8 mouse cellular contexts compared by ENCODE assay signal in the genomic region with DNA sequence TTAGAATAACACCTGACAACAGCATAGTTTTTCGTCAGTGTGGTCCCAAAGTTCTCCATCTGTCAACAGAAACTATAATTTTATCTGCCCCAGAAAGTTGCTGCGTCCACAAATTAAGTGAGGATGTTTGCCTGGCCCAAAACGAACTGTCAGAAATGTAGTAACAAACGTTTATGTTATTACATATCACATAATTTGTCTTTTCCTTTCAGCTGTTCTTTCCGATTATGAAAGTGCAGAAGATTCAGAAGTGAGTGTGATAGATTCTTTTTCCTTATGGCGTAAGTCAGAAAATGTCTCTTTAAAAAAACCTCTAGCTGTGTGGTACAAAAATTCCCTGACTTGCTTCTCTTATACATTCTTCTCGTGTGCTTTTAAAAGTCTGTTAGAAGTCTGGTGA. TPM values are rescaled to one million over a fixed set of nuclear protein-coding genes. Genes with fewer than 3 reads are reported as not detected.
DNase-seq lines count a peak whose midpoint lies in the region; ATAC-seq and TF ChIP-seq lines count a peak whose summit lies in the region.

No protein-coding gene starts in this region.

- H3K9ac ChIP-seq in embryonic facial prominence, embryonic 13.5 days: peak overlapping the region; percentile 95
- H3K9ac ChIP-seq in intestine, embryonic 16.5 days (ENCODE audit: low read depth, low read length): peak overlapping the region; percentile 97; the same call in 1 of the 2 replicates
- H3K9ac ChIP-seq in neural tube, embryonic 12.5 days: peak overlapping the region; percentile 97; the same call in 1 of the 2 replicates

- H3K4me1 ChIP-seq in embryonic facial prominence, embryonic 13.5 days: peaks cover 17% of the 10 kb centered on the region
- peaks cover 9% of the 10 kb centered on the region for H3K4me1 ChIP-seq in intestine, embryonic 16.5 days (ENCODE audit: control insufficient read depth, insufficient read depth, low read length)
- H3K4me1 ChIP-seq in neural tube, embryonic 12.5 days: peaks cover 16% of the 10 kb centered on the region

- no peaks in the 10 kb centered on the region for H3K9me3 ChIP-seq in embryonic facial prominence, embryonic 13.5 days
- H3K9me3 ChIP-seq in intestine, embryonic 16.5 days (ENCODE audit: control insufficient read depth, low read length): no peaks in the 10 kb centered on the region
- no peaks in the 10 kb centered on the region for H3K9me3 ChIP-seq in neural tube, embryonic 12.5 days

- H3K27me3 ChIP-seq in embryonic facial prominence, embryonic 13.5 days: no peaks in the 10 kb centered on the region
- H3K27me3 ChIP-seq in intestine, embryonic 16.5 days (replicated peaks; ENCODE audit: control insufficient read depth, insufficient read depth, low read length): no peaks in the 10 kb centered on the region
- H3K27me3 ChIP-seq in neural tube, embryonic 12.5 days (replicated peaks): no peaks in the 10 kb centered on the region

- 62% methylated on average over 7 of the region's 7 CpGs for WGBS in embryonic facial prominence, embryonic 13.5 days
- WGBS in intestine, embryonic 16.5 days: 59% methylated on average over 7 of the region's 7 CpGs
- 77% methylated on average over 7 of the region's 7 CpGs for WGBS in neural tube, embryonic 12.5 days

- no peak for DNase-seq in left cerebral cortex, adult 2 months (ENCODE audit: extremely low spot score in 1 of 2, low spot score in 2 of 2)
- DNase-seq in left cerebral cortex, adult 8-10 months (ENCODE audit: low spot score in 2 of 2): no peak
- DNase-seq in left cerebral cortex, postnatal 4 days: no peak
- no peak for DNase-seq in spleen, postnatal 14 days (ENCODE audit: low spot score in 2 of 2)
- DNase-seq in cerebellum, adult 9-11 months: no peak

- peak overlapping the region; percentile 91 for H3K27ac ChIP-seq in left cerebral cortex, adult 2 months
- peak overlapping the region; percentile 99 for H3K27ac ChIP-seq in embryonic facial prominence, embryonic 13.5 days
- H3K27ac ChIP-seq in intestine, embryonic 16.5 days (ENCODE audit: low read length): no peak overlapping the region
- H3K27ac ChIP-seq in neural tube, embryonic 12.5 days: 0 out of 2 replicates have a peak overlapping the region, but pooled peaks have one; percentile 94

- intact Hi-C loops in left cerebral cortex, adult 2 months (cut with DNase I): no loop called here
- intact Hi-C loops in left cerebral cortex, postnatal 4 days (cut with DNase I): no loop called here

- H3K4me3 ChIP-seq in left cerebral cortex, adult 2 months: peak overlapping the region; percentile 74
- H3K4me3 ChIP-seq in embryonic facial prominence, embryonic 13.5 days: peak overlapping the region; percentile 88
- H3K4me3 ChIP-seq in intestine, embryonic 16.5 days (ENCODE audit: low read length): peak overlapping the region; percentile 87
- peak overlapping the region; percentile 94 for H3K4me3 ChIP-seq in neural tube, embryonic 12.5 days

- TF ChIP-seq CTCF in left cerebral cortex, adult 2 months (IDR thresholded peaks at IDR 0.05): no peak

- H3K4me2 ChIP-seq in embryonic facial prominence, embryonic 13.5 days: peak overlapping the region; percentile 75
- peak overlapping the region; percentile 90 for H3K4me2 ChIP-seq in intestine, embryonic 16.5 days (ENCODE audit: low read depth, low read length)
- peak overlapping the region; percentile 79 for H3K4me2 ChIP-seq in neural tube, embryonic 12.5 days (replicated peaks)

- peaks cover 62% of the 10 kb centered on the region for H3K36me3 ChIP-seq in embryonic facial prominence, embryonic 13.5 days
- 0 out of 2 replicates have a peak, but pooled peaks cover 4% of the 10 kb centered on the region for H3K36me3 ChIP-seq in intestine, embryonic 16.5 days (ENCODE audit: control insufficient read depth, insufficient read depth, low read length)
- H3K36me3 ChIP-seq in neural tube, embryonic 12.5 days: peaks cover 60% of the 10 kb centered on the region

- ATAC-seq in embryonic facial prominence, embryonic 13.5 days (ENCODE audit: insufficient number of reproducible peaks, insufficient read depth, low FRiP score, low TSS enrichment, low read depth): no peak
- ATAC-seq in intestine, embryonic 16.5 days: no peak
- no peak for ATAC-seq in neural tube, embryonic 12.5 days (ENCODE audit: low FRiP score, low read depth)

RNA-seq across cellular contexts. Expression of a gene that starts 6.0 kb away (rescaled TPM):
- 10 to 100 TPM; 53.0 to 57.6 TPM for total RNA-seq in left cerebral cortex, adult 2 months (2021)
- total RNA-seq in left cerebral cortex, adult 8-10 months (2022): 10 to 100 TPM; 53.6 to 57.8 (median 54.1) TPM
- polyA plus RNA-seq in embryonic facial prominence, embryonic 13.5 days (2015; fragmentation: Nextera tagmentation; extraction: Ambion mirVana): 39.0 and 40.3 TPM in 2 replicates
- 23.1 and 24.3 TPM in 2 replicates for polyA plus RNA-seq in intestine, embryonic 16.5 days (2015; fragmentation: Nextera tagmentation; extraction: Ambion mirVana)
- polyA plus RNA-seq in neural tube, embryonic 12.5 days (2016; fragmentation: Nextera tagmentation; extraction: Ambion mirVana): 65.1 and 68.5 TPM in 2 replicates
- total RNA-seq in left cerebral cortex, postnatal 4 days (2021): 10 to 100 TPM; 61.0 to 67.1 TPM

RNA-seq across cellular contexts. Expression of a gene that starts 15.4 kb away (rescaled TPM):
- total RNA-seq in left cerebral cortex, adult 2 months (2021): 100 to 1,000 TPM; 178 to 192 TPM
- total RNA-seq in left cerebral cortex, adult 8-10 months (2022): 100 to 1,000 TPM; 167 to 198 (median 186) TPM
- polyA plus RNA-seq in embryonic facial prominence, embryonic 13.5 days (2015; fragmentation: Nextera tagmentation; extraction: Ambion mirVana): 31.5 and 33.0 TPM in 2 replicates
- 13.5 and 14.5 TPM in 2 replicates for polyA plus RNA-seq in intestine, embryonic 16.5 days (2015; fragmentation: Nextera tagmentation; extraction: Ambion mirVana)
- 37.0 and 40.8 TPM in 2 replicates for polyA plus RNA-seq in neural tube, embryonic 12.5 days (2016; fragmentation: Nextera tagmentation; extraction: Ambion mirVana)
- total RNA-seq in left cerebral cortex, postnatal 4 days (2021): 100 to 1,000 TPM; 163 to 166 TPM

RNA-seq across cellular contexts. Expression of a gene that starts 25.9 kb away (rescaled TPM):
- total RNA-seq in left cerebral cortex, adult 2 months (2021): 100 to 1,000 TPM; 144 to 153 TPM
- 100 to 1,000 TPM; 130 to 140 (median 139) TPM for total RNA-seq in left cerebral cortex, adult 8-10 months (2022)
- polyA plus RNA-seq in embryonic facial prominence, embryonic 13.5 days (2015; fragmentation: Nextera tagmentation; extraction: Ambion mirVana): 3.9 and 4.7 TPM in 2 replicates
- 0.67 and 1.1 TPM in 2 replicates for polyA plus RNA-seq in intestine, embryonic 16.5 days (2015; fragmentation: Nextera tagmentation; extraction: Ambion mirVana)
- 4.4 and 4.7 TPM in 2 replicates for polyA plus RNA-seq in neural tube, embryonic 12.5 days (2016; fragmentation: Nextera tagmentation; extraction: Ambion mirVana)
- 10 to 100 TPM; 87.3 to 91.8 TPM for total RNA-seq in left cerebral cortex, postnatal 4 days (2021)

RNA-seq across cellular contexts. Expression of a gene that starts 35.6 kb away (rescaled TPM):
- total RNA-seq in left cerebral cortex, adult 2 months (2021): 100 to 1,000 TPM in 1 of 2 experiments, 10 to 100 TPM in 1; 91.9 to 153 TPM
- 100 to 1,000 TPM; 137 to 177 (median 145) TPM for total RNA-seq in left cerebral cortex, adult 8-10 months (2022)
- 1.4 and 1.5 TPM in 2 replicates for polyA plus RNA-seq in embryonic facial prominence, embryonic 13.5 days (2015; fragmentation: Nextera tagmentation; extraction: Ambion mirVana)
- polyA plus RNA-seq in intestine, embryonic 16.5 days (2015; fragmentation: Nextera tagmentation; extraction: Ambion mirVana): 2.3 and 2.7 TPM in 2 replicates
- polyA plus RNA-seq in neural tube, embryonic 12.5 days (2016; fragmentation: Nextera tagmentation; extraction: Ambion mirVana): 1.5 and 2.1 TPM in 2 replicates
- total RNA-seq in left cerebral cortex, postnatal 4 days (2021): 10 to 100 TPM; 31.9 TPM

RNA-seq across cellular contexts. Expression of a gene that starts 52.8 kb away (rescaled TPM):
- total RNA-seq in left cerebral cortex, adult 2 months (2021): 10 to 100 TPM; 72.7 to 73.9 TPM
- 10 to 100 TPM; 74.0 to 84.5 (median 81.5) TPM for total RNA-seq in left cerebral cortex, adult 8-10 months (2022)
- polyA plus RNA-seq in embryonic facial prominence, embryonic 13.5 days (2015; fragmentation: Nextera tagmentation; extraction: Ambion mirVana): 6.3 and 6.8 TPM in 2 replicates
- polyA plus RNA-seq in intestine, embryonic 16.5 days (2015; fragmentation: Nextera tagmentation; extraction: Ambion mirVana): 3.4 and 3.5 TPM in 2 replicates
- polyA plus RNA-seq in neural tube, embryonic 12.5 days (2016; fragmentation: Nextera tagmentation; extraction: Ambion mirVana): 4.2 and 5.4 TPM in 2 replicates
- total RNA-seq in left cerebral cortex, postnatal 4 days (2021): 10 to 100 TPM; 22.1 to 24.3 TPM
